Mouse (Mus musculus) ZHBTc4 (cell line): ENCODE measurements at regions not wholly inside any gene's neighbourhood (a gene's known extent, or its start where the extent isn't known, plus 50 kb on each side); places are given as distances from the start of the nearest gene placed in this dataset.

ENCODE experiments used
- DNase-seq: peaks from one replicate; pipeline ENCODE4 v3.0.0-alpha.2; 2011; ENCODE audit warnings: low read depth, low spot score

DNA sequence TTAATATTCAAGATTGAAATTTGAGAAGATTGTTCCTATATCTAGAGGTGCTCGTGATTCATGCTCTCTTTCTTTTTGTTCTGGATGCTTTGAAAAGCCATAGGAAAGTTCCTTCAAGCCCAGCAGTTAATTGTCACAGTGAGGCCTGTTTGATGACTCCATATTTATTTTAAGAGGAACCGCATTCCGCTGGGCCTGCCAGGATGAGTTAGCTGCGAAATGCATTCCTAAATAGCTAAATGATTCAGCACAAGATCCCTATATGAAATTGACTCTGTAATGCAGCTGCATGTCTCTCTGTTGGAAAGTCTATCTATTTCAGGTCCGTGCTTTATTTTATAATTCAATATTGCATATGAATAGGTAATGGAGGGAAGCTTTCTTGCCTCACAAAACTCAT lies 511.9 kb upstream of the Adgra3 start:
- DNase-seq = no peak

- peak; percentile 6 for DNase-seq
These were observed 492.3 kb upstream of the Adgra3 start for GRCm38 (mm10) chr5:50551125-50551524.

DNA sequence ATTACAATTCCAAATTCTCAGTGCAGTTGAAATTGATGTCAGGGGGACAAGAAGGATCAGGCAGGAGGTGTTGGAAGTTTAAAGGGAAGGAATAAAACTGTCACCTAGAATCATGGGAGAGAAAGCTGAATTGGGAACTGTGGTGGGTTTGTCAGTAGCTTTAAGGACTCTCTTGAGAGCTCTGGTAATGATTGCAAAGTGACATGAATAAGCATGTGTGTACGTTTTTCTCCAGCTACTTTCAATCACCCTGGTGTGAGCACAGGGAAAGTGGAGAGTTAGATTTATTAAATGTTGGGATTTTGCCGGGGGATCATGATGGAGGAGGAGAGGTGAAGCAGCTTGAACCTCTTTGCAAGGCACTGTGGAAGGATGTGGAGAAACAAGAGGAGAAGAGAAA lies 453.7 kb upstream of the Adgra3 start:
- DNase-seq = no peak

DNA sequence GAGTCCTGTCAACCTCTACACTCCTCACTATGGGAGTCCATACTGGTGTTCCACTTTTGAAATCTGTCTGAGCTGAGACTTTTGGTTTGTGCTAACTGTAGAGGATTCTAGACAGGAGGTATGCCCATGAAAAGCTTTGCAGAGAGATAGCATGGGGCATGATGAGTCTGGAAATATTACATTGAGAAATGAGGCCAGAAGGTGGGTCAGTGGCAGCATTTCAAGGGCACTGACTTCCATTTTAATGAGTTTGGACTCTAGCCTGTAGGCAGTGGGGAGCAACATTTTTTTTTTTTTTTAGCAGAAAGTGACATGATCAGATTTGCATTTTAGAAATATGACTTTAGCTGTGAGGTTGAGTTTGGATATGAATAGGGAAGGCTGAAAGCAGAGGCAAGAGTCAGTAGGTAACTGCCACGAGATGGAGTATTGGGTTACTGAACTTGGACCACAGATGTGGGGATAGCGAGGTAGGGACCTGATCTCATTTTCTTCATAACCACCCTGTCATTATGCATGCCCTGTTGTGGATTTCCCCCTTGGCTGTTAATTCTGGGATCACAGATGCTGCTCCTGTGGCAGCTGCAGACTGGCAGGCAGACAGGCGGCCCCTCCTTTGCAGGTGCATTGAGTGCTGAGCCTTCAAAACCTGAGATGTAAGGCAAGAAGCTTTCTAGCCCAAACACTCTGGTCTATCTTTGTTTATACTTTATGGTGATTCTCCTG lies 451.1 kb upstream of the Adgra3 start:
- no peak for DNase-seq

GRCm38 (mm10) chr5:50490223-50490622 lies 431.4 kb upstream of the Adgra3 start:
- DNase-seq = no peak

GRCm38 (mm10) chr5:50476985-50477384 lies 418.2 kb upstream of the Adgra3 start:
- DNase-seq = peak; percentile 43

DNA sequence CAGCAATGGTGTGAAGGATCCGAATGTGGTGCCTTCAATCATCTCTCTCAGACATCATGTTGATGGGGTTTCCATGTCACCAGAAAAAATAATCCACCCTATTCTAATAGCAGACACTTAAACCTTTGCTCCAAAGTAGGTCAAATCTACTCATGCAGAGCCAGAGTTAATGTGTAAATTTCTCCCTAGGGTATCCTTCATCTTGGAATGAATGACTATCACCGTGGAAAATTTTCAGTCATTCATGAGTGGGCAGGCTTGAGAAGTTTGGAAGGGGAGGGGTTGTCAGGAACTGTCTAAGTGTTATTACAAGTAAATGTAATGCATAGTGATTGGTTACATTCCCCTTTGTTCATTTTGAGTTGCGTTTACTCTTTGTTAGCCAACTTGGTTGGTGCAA lies 402.7 kb upstream of the Adgra3 start:
- DNase-seq = no peak

- DNase-seq = no peak
These were observed 398.8 kb upstream of the Adgra3 start for GRCm38 (mm10) chr5:50457621-50458020.

- DNase-seq = no peak
These were observed 395.6 kb upstream of the Adgra3 start for GRCm38 (mm10) chr5:50454387-50454786.

DNA sequence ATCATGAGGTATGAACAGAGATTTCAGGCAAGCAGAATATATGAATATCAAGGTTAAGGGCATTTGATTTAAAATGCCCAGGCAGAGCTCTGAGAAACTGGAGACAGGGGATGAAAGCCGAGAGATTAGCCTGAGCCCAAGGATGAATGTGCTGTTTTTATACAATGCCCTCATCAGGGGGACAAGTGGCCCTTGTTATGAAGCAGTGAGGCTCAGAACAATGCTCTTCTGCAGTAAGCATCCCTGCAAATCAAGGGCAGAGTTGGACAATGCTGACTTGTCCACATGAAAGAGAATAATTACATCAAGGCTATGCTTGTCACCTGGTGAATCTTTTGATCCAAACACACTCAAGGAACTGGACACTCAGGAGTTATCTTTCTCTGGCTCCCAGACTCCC lies 348.1 kb upstream of the Adgra3 start:
- no peak for DNase-seq

- no peak for DNase-seq
These were observed 347.7 kb upstream of the Adgra3 start for GRCm38 (mm10) chr5:50406520-50406919.
